ENCODE assay signal across 10 mouse cellular contexts in genomic region chr3:37979871-37980270, GRCm38 (mm10).
A peak's percentile ranks its signal among the peaks of the same experiment; 100 is the strongest.
DNase-seq lines count a peak whose midpoint lies in the region; ATAC-seq and TF ChIP-seq lines count a peak whose summit lies in the region.
"Had no signal": no experiment of that assay in that cellular context is flagged by ENCODE, and none has a peak within 500 bp of the region (broad histone marks: within the 10 kb centered on the region; RNA-seq: fewer than 3 reads in every experiment).

No protein-coding gene starts in this region.

- no peak for DNase-seq in heart, postnatal 0 days (ENCODE audit: low spot score)
- DNase-seq in heart, postnatal 25 days (ENCODE audit: low spot score) = no peak
- no peak for DNase-seq in midbrain, postnatal 0 days (ENCODE audit: low spot score)
- DNase-seq in c-Kit-positive CD71-negative TER-119-negative erythroid progenitor cells, embryonic 14.5 days (ENCODE audit: low read depth) = peak; percentile 34
- DNase-seq in thymus, postnatal 0 days (ENCODE audit: low spot score) = peak; percentile 50
- no peak for DNase-seq in frontal cortex, adult 2 months (ENCODE audit: extremely low spot score in 1 of 2, low spot score in 1 of 2)
- DNase-seq: heart, postnatal 36 days had no signal

- no peaks in the 10 kb centered on the region for H3K9me3 ChIP-seq in heart, postnatal 0 days (replicated peaks; ENCODE audit: control insufficient read depth, low read length)
- H3K9me3 ChIP-seq in midbrain, postnatal 0 days (ENCODE audit: low read length) = no peaks in the 10 kb centered on the region
- no peaks in the 10 kb centered on the region for H3K9me3 ChIP-seq in midbrain, embryonic 13.5 days
- H3K9me3 ChIP-seq in intestine, embryonic 15.5 days = no peaks in the 10 kb centered on the region
- H3K9me3 ChIP-seq: limb, embryonic 13.5 days had no signal

- intact Hi-C loops in heart, postnatal 25 days (cut with DNase I) = loop anchor here (2.0 to 10.0 kb wide), 7 partner anchors 35 to 338 kb away; no protein-coding TSS in a partner anchor

- no peak overlapping the region for H3K4me2 ChIP-seq in heart, postnatal 0 days (ENCODE audit: low read depth, low read length)
- H3K4me2 ChIP-seq in midbrain, postnatal 0 days (ENCODE audit: low read depth, low read length, poor library complexity, severe bottlenecking) = no peak overlapping the region
- no peak overlapping the region for H3K4me2 ChIP-seq in midbrain, embryonic 13.5 days (replicated peaks)
- no peak overlapping the region for H3K4me2 ChIP-seq in intestine, embryonic 15.5 days (replicated peaks)
- H3K4me2 ChIP-seq: limb, embryonic 13.5 days had no signal

- H3K4me1 ChIP-seq in heart, postnatal 0 days (ENCODE audit: control insufficient read depth, insufficient read depth) = peaks cover 21% of the 10 kb centered on the region
- no peaks in the 10 kb centered on the region for H3K4me1 ChIP-seq in midbrain, postnatal 0 days (ENCODE audit: insufficient read depth, low read length)
- H3K4me1 ChIP-seq in midbrain, embryonic 13.5 days (replicated peaks) = peaks cover 12% of the 10 kb centered on the region
- H3K4me1 ChIP-seq in intestine, embryonic 15.5 days (replicated peaks) = peaks cover 6% of the 10 kb centered on the region; the same call in 1 of the 2 replicates

- 54% methylated on average over 5 of the region's 5 CpGs for WGBS in heart, postnatal 0 days
- 63% methylated on average over 5 of the region's 5 CpGs for WGBS in midbrain, postnatal 0 days
- 57% methylated on average over 5 of the region's 5 CpGs for WGBS in midbrain, embryonic 13.5 days
- 53% methylated on average over 5 of the region's 5 CpGs for WGBS in intestine, embryonic 15.5 days

- no peaks in the 10 kb centered on the region for H3K36me3 ChIP-seq in heart, postnatal 0 days (replicated peaks; ENCODE audit: control insufficient read depth, insufficient read depth, low read length)
- H3K36me3 ChIP-seq in midbrain, postnatal 0 days (ENCODE audit: insufficient read depth, low read length) = no peaks in the 10 kb centered on the region
- H3K36me3 ChIP-seq in midbrain, embryonic 13.5 days = no peaks in the 10 kb centered on the region
- no peaks in the 10 kb centered on the region for H3K36me3 ChIP-seq in intestine, embryonic 15.5 days
- H3K36me3 ChIP-seq: limb, embryonic 13.5 days had no signal

- ATAC-seq in heart, postnatal 0 days (ENCODE audit: insufficient read depth, low read depth) = no peak
- no peak for ATAC-seq in midbrain, postnatal 0 days (ENCODE audit: low FRiP score)
- no peak for ATAC-seq in midbrain, embryonic 13.5 days
- ATAC-seq in intestine, embryonic 15.5 days = no peak

- H3K27ac ChIP-seq in heart, postnatal 0 days (ENCODE audit: low read depth) = no peak overlapping the region
- no peak overlapping the region for H3K27ac ChIP-seq in midbrain, postnatal 0 days (ENCODE audit: low read depth, low read length)
- H3K27ac ChIP-seq in midbrain, embryonic 13.5 days = no peak overlapping the region
- H3K27ac ChIP-seq in intestine, embryonic 15.5 days = no peak overlapping the region
- H3K27ac ChIP-seq: limb, embryonic 13.5 days had no signal

- H3K4me3 ChIP-seq in heart, postnatal 0 days (ENCODE audit: low read depth, low read length) = no peak overlapping the region
- H3K4me3 ChIP-seq in midbrain, postnatal 0 days (ENCODE audit: low read depth, low read length) = no peak overlapping the region
- no peak overlapping the region for H3K4me3 ChIP-seq in midbrain, embryonic 13.5 days (replicated peaks)
- H3K4me3 ChIP-seq in intestine, embryonic 15.5 days (replicated peaks) = no peak overlapping the region
- H3K4me3 ChIP-seq: limb, embryonic 13.5 days had no signal

- H3K27me3 ChIP-seq in heart, postnatal 0 days (ENCODE audit: control insufficient read depth, insufficient read depth, low read length) = no peaks in the 10 kb centered on the region
- peaks cover 3% of the 10 kb centered on the region; the same call in 1 of the 2 replicates for H3K27me3 ChIP-seq in midbrain, postnatal 0 days (ENCODE audit: insufficient read depth, low read length)
- peaks cover 60% of the 10 kb centered on the region for H3K27me3 ChIP-seq in midbrain, embryonic 13.5 days
- H3K27me3 ChIP-seq in intestine, embryonic 15.5 days (replicated peaks) = no peaks in the 10 kb centered on the region
- H3K27me3 ChIP-seq: limb, embryonic 13.5 days had no signal

- H3K9ac ChIP-seq in heart, postnatal 0 days (replicated peaks; ENCODE audit: low read depth, low read length) = no peak overlapping the region
- no peak overlapping the region for H3K9ac ChIP-seq in midbrain, postnatal 0 days (replicated peaks; ENCODE audit: low read length, poor library complexity, severe bottlenecking)
- no peak overlapping the region for H3K9ac ChIP-seq in midbrain, embryonic 13.5 days (replicated peaks)
- no peak overlapping the region for H3K9ac ChIP-seq in intestine, embryonic 15.5 days
- H3K9ac ChIP-seq: limb, embryonic 13.5 days had no signal

- peak; percentile 6; the same call in 1 of the 2 replicates for TF ChIP-seq CTCF in heart, postnatal 0 days (IDR thresholded peaks at IDR 0.05; ENCODE audit: low read depth)
- TF ChIP-seq CTCF in midbrain, postnatal 0 days (IDR thresholded peaks at IDR 0.05) = peak; percentile 39

- no peak for TF ChIP-seq EP300 in heart, postnatal 0 days (IDR thresholded peaks at IDR 0.05; ENCODE audit: low read depth)

Comparison
In these comparisons a context has a peak if more than half of its experiments do, and no peak if none do; other contexts are left out.
1. DNase-seq: peak in c-Kit-positive CD71-negative TER-119-negative erythroid progenitor cells, embryonic 14.5 days (single experiment) and thymus, postnatal 0 days (single experiment); none in heart, postnatal 0 days (single experiment), heart, postnatal 25 days (single experiment), midbrain, postnatal 0 days (single experiment) and frontal cortex, adult 2 months (0 of 2).